Mouse (Mus musculus): ENCODE measurements around the gene Pcp4l1. TPM values are rescaled to one million over a fixed set of nuclear protein-coding genes. Genes with fewer than 3 reads are reported as not detected.
"Not testable (repeated sequence)": the region's sequence is repeated elsewhere in the genome, so short reads cannot be mapped to it uniquely, and the experiment has no call there.

Gene Pcp4l1
- polyA plus RNA-seq, 1 experiment from 2014 or later, result 44.1 TPM

- WGBS, result 7% methylated on average over 18 of the region's 18 CpGs
- peak overlapping the region; percentile 90 for H3K4me2 ChIP-seq
Measured at GRCm38 (mm10) chr1:171150838-171151391, 45.2 kb downstream of the Pcp4l1 start.

GRCm38 (mm10) chr1:171149974-171150760 lies 45.9 kb downstream of the Pcp4l1 start, which contains the start of the genes Sdhc and Mpz:
Gene Sdhc (minus strand): TSS chr1:171150603.
Gene Mpz (plus strand): TSS chr1:171150711.
- 1% methylated on average over 34 of the region's 34 CpGs for WGBS
- H3K9me3 ChIP-seq, result no peaks in the 10 kb centered on the region
- ATAC-seq (ENCODE audit: low FRiP score), result peak; percentile 96
- H3K27me3 ChIP-seq, result peaks cover 4% of the 10 kb centered on the region; the same call in 1 of the 2 replicates
- peak within 1 kb of the TSS; percentile 90 for H3K4me2 ChIP-seq
- peak within 1 kb of the TSS; percentile 95 for H3K9ac ChIP-seq
- peaks cover 8% of the 10 kb centered on the region; the same call in 1 of the 2 replicates for H3K36me3 ChIP-seq
- peaks cover 27% of the 10 kb centered on the region for H3K4me1 ChIP-seq (replicated peaks)
- H3K4me3 ChIP-seq, result peak within 1 kb of the TSS; percentile 90
- peak within 1 kb of the TSS; percentile 91 for H3K27ac ChIP-seq

More at GRCm38 (mm10) chr1:171150838-171151391, 45.2 kb downstream of the Pcp4l1 start:
- Histone ChIP-seq H3K9me3 (no peaks in the 10 kb centered on the region), H3K9ac (peak overlapping the region; percentile 75), H3K4me1 (replicated peaks) (peaks cover 27% of the 10 kb centered on the region), H3K27me3 (peaks cover 9% of the 10 kb centered on the region; the same call in 1 of the 2 replicates), H3K4me3 (peak overlapping the region; percentile 90), H3K36me3 (peaks cover 2% of the 10 kb centered on the region; the same call in 1 of the 2 replicates), H3K27ac (peak overlapping the region; percentile 91)
- peak; percentile 57 for ATAC-seq (ENCODE audit: low FRiP score)

- H3K9ac ChIP-seq; H3K4me3 ChIP-seq; H3K27me3 ChIP-seq; H3K4me1 ChIP-seq (replicated peaks); H3K9me3 ChIP-seq; ATAC-seq (ENCODE audit: low FRiP score); H3K27ac ChIP-seq; H3K4me2 ChIP-seq: not testable (repeated sequence)
- 91% methylated on average over 9 of the region's 11 CpGs for WGBS
- H3K36me3 ChIP-seq, result peaks cover 62% of the 10 kb centered on the region
Measured at GRCm38 (mm10) chr1:171142981-171143380, 53.1 kb downstream of the Pcp4l1 start.

- peaks cover 89% of the 10 kb centered on the region for H3K36me3 ChIP-seq
- not testable (repeated sequence) for H3K4me1 ChIP-seq (replicated peaks); H3K27me3 ChIP-seq; ATAC-seq (ENCODE audit: low FRiP score); H3K27ac ChIP-seq; H3K4me3 ChIP-seq; H3K4me2 ChIP-seq; H3K9ac ChIP-seq; H3K9me3 ChIP-seq
- WGBS, result 92% methylated on average over 8 of the region's 8 CpGs
Measured at GRCm38 (mm10) chr1:171137486-171138155, 58.4 kb downstream of the Pcp4l1 start.

GRCm38 (mm10) chr1:171135600-171135999 lies 60.5 kb downstream of the Pcp4l1 start:
- no peak overlapping the region for H3K4me2 ChIP-seq
- WGBS, result 100% methylated on average over 2 of the region's 2 CpGs
- H3K36me3 ChIP-seq, result peaks cover 86% of the 10 kb centered on the region
- H3K4me3 ChIP-seq, result no peak overlapping the region
- no peaks in the 10 kb centered on the region for H3K9me3 ChIP-seq
- no peak overlapping the region for H3K27ac ChIP-seq
- no peak for ATAC-seq (ENCODE audit: low FRiP score)
- no peaks in the 10 kb centered on the region for H3K27me3 ChIP-seq
- no peaks in the 10 kb centered on the region for H3K4me1 ChIP-seq (replicated peaks)
- H3K9ac ChIP-seq, result no peak overlapping the region

GRCm38 (mm10) chr1:171130971-171131370 lies 65.1 kb downstream of the Pcp4l1 start:
- no peaks in the 10 kb centered on the region for H3K9me3 ChIP-seq
- no peak overlapping the region for H3K27ac ChIP-seq
- H3K9ac ChIP-seq, result no peak overlapping the region
- H3K4me2 ChIP-seq, result no peak overlapping the region
- no peaks in the 10 kb centered on the region for H3K27me3 ChIP-seq
- no peak overlapping the region for H3K4me3 ChIP-seq
- no peaks in the 10 kb centered on the region for H3K4me1 ChIP-seq (replicated peaks)
- peaks cover 84% of the 10 kb centered on the region for H3K36me3 ChIP-seq
- WGBS, result 96% methylated on average over 1 of the region's 1 CpGs
- ATAC-seq (ENCODE audit: low FRiP score), result no peak

- 62% methylated on average over 7 of the region's 7 CpGs for WGBS
- peaks cover 66% of the 10 kb centered on the region for H3K36me3 ChIP-seq
Measured at GRCm38 (mm10) chr1:171129251-171129650, 66.8 kb downstream of the Pcp4l1 start.

GRCm38 (mm10) chr1:171124398-171124797 lies 71.7 kb downstream of the Pcp4l1 start:
- Histone ChIP-seq H3K27ac (no peak overlapping the region), H3K4me2 (no peak overlapping the region), H3K27me3 (no peaks in the 10 kb centered on the region), H3K4me3 (no peak overlapping the region), H3K36me3 (peaks cover 25% of the 10 kb centered on the region), H3K9ac (no peak overlapping the region), H3K4me1 (replicated peaks) (peaks cover 7% of the 10 kb centered on the region), H3K9me3 (no peaks in the 10 kb centered on the region)
- 94% methylated on average over 5 of the region's 5 CpGs for WGBS
- ATAC-seq (ENCODE audit: low FRiP score), result no peak

More at GRCm38 (mm10) chr1:171129251-171129650, 66.8 kb downstream of the Pcp4l1 start:
- Histone ChIP-seq H3K27ac (no peak overlapping the region), H3K9ac (no peak overlapping the region), H3K4me2 (no peak overlapping the region), H3K27me3 (no peaks in the 10 kb centered on the region), H3K4me3 (no peak overlapping the region), H3K9me3 (no peaks in the 10 kb centered on the region), H3K4me1 (replicated peaks) (no peaks in the 10 kb centered on the region)
- no peak for ATAC-seq (ENCODE audit: low FRiP score)

Other genes with a start within 250 kb of the Pcp4l1 start
- 0.32 and 0.61 TPM in 2 replicates for gene Fcgr2b, start 219.7 kb downstream of the Pcp4l1 start, polyA plus RNA-seq (2015; fragmentation: Nextera tagmentation; extraction: Ambion mirVana)
- 0.31 TPM in 2 replicates for gene Fcgr4, start 177.3 kb downstream of the Pcp4l1 start, polyA plus RNA-seq (2015; fragmentation: Nextera tagmentation; extraction: Ambion mirVana)
- 8.1 and 10.0 TPM in 2 replicates for gene Fcgr3, start 131.3 kb downstream of the Pcp4l1 start, polyA plus RNA-seq (2015; fragmentation: Nextera tagmentation; extraction: Ambion mirVana)
- 9.4 and 18.4 TPM in 2 replicates for gene Cfap126, start 82.3 kb downstream of the Pcp4l1 start, polyA plus RNA-seq (2015; fragmentation: Nextera tagmentation; extraction: Ambion mirVana)
- gene Sdhc, start 45.7 kb downstream of the Pcp4l1 start, polyA plus RNA-seq (2015; fragmentation: Nextera tagmentation; extraction: Ambion mirVana), result 256 and 259 TPM in 2 replicates
- 4.9 and 7.9 TPM in 2 replicates for gene Mpz, start 45.6 kb downstream of the Pcp4l1 start, polyA plus RNA-seq (2015; fragmentation: Nextera tagmentation; extraction: Ambion mirVana)
- gene Nr1i3, start 17.7 kb upstream of the Pcp4l1 start, polyA plus RNA-seq (2015; fragmentation: Nextera tagmentation; extraction: Ambion mirVana), result 0.32 and 0.48 TPM in 2 replicates
- gene Tomm40l, start 26.2 kb upstream of the Pcp4l1 start, polyA plus RNA-seq (2015; fragmentation: Nextera tagmentation; extraction: Ambion mirVana), result 35.4 and 42.4 TPM in 2 replicates
- 4.4 and 6.0 TPM in 2 replicates for gene Apoa2, start 28.8 kb upstream of the Pcp4l1 start, polyA plus RNA-seq (2015; fragmentation: Nextera tagmentation; extraction: Ambion mirVana)
- gene Fcer1g, start 38.1 kb upstream of the Pcp4l1 start, polyA plus RNA-seq (2015; fragmentation: Nextera tagmentation; extraction: Ambion mirVana), result 29.4 and 33.8 TPM in 2 replicates
- gene Adamts4, start 54.2 kb upstream of the Pcp4l1 start, polyA plus RNA-seq (2015; fragmentation: Nextera tagmentation; extraction: Ambion mirVana), result 4.9 and 5.0 TPM in 2 replicates
- gene Ndufs2, start 55.1 kb upstream of the Pcp4l1 start, polyA plus RNA-seq (2015; fragmentation: Nextera tagmentation; extraction: Ambion mirVana), result 222 and 228 TPM in 2 replicates
- gene B4galt3, start 74.1 kb upstream of the Pcp4l1 start, polyA plus RNA-seq (2015; fragmentation: Nextera tagmentation; extraction: Ambion mirVana), result 105 and 110 TPM in 2 replicates
- gene Ppox, start 84.9 kb upstream of the Pcp4l1 start, polyA plus RNA-seq (2015; fragmentation: Nextera tagmentation; extraction: Ambion mirVana), result 45.0 and 51.1 TPM in 2 replicates
- 106 and 107 TPM in 2 replicates for gene Usp21, start 91.7 kb upstream of the Pcp4l1 start, polyA plus RNA-seq (2015; fragmentation: Nextera tagmentation; extraction: Ambion mirVana)
- 125 and 128 TPM in 2 replicates for gene Ufc1, start 98.8 kb upstream of the Pcp4l1 start, polyA plus RNA-seq (2015; fragmentation: Nextera tagmentation; extraction: Ambion mirVana)
- gene Dedd, start 132.9 kb upstream of the Pcp4l1 start, polyA plus RNA-seq (2015; fragmentation: Nextera tagmentation; extraction: Ambion mirVana), result 51.6 and 52.3 TPM in 2 replicates
- gene Nit1, start 149.4 kb upstream of the Pcp4l1 start, polyA plus RNA-seq (2015; fragmentation: Nextera tagmentation; extraction: Ambion mirVana), result 54.8 and 59.7 TPM in 2 replicates
- 164 and 169 TPM in 2 replicates for gene Pfdn2, start 149.4 kb upstream of the Pcp4l1 start, polyA plus RNA-seq (2015; fragmentation: Nextera tagmentation; extraction: Ambion mirVana)
- gene Klhdc9, start 164.5 kb upstream of the Pcp4l1 start, polyA plus RNA-seq (2015; fragmentation: Nextera tagmentation; extraction: Ambion mirVana), result 2.8 and 3.3 TPM in 2 replicates
- 1.4 and 1.7 TPM in 2 replicates for gene Nectin4, start 173.8 kb upstream of the Pcp4l1 start, polyA plus RNA-seq (2015; fragmentation: Nextera tagmentation; extraction: Ambion mirVana)
- 1.00 and 1.0 TPM in 2 replicates for gene Arhgap30, start 192.7 kb upstream of the Pcp4l1 start, polyA plus RNA-seq (2015; fragmentation: Nextera tagmentation; extraction: Ambion mirVana)
- gene Usf1, start 215.0 kb upstream of the Pcp4l1 start, polyA plus RNA-seq (2015; fragmentation: Nextera tagmentation; extraction: Ambion mirVana), result 202 and 209 TPM in 2 replicates
- 10.0 and 11.7 TPM in 2 replicates for gene Tstd1, start 222.6 kb upstream of the Pcp4l1 start, polyA plus RNA-seq (2015; fragmentation: Nextera tagmentation; extraction: Ambion mirVana)
- 12.2 and 13.3 TPM in 2 replicates for gene F11r, start 241.3 kb upstream of the Pcp4l1 start, polyA plus RNA-seq (2015; fragmentation: Nextera tagmentation; extraction: Ambion mirVana)